Comparison of ENCODE assay signal across 8 mouse cellular contexts in the genomic region with DNA sequence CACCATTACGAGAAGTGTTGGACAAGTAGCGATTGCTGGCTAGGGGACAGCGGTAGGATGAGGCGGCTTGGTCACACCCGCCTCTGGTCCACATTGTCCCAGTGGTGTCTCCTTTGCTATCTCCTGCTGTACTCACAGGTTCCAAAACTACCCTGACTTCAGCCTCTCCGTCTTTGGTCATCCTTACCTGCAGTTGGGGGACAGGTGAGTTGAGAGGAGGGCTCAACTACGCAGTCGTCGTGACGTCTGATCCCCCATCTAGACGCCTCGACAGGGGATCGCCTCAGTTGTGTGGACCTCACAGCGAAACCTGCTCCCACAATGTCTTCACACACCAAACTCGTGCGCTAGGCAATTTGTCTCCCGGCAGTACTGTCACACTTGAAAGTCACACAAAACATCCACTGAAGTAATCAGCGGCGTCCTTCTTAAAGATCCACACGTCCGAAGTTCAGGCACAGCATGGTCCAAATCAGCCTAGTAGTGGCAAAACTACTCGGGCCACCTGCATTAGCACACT. TPM values are rescaled to one million over a fixed set of nuclear protein-coding genes. Genes with fewer than 3 reads are reported as not detected.
DNase-seq lines count a peak whose midpoint lies in the region; ATAC-seq lines count a peak whose summit lies in the region.

No protein-coding gene starts in this region.

- WGBS in kidney, embryonic 16.5 days = 3% methylated on average over 22 of the region's 22 CpGs
- WGBS in embryonic facial prominence, embryonic 12.5 days = 5% methylated on average over 22 of the region's 22 CpGs
- 5% methylated on average over 22 of the region's 22 CpGs for WGBS in hindbrain, embryonic 16.5 days
- 4% methylated on average over 22 of the region's 22 CpGs for WGBS in midbrain, embryonic 15.5 days

- DNase-seq in kidney, postnatal 25 days = no peak
- no peak for DNase-seq in frontal cortex, postnatal 14 days (ENCODE audit: low spot score in 2 of 2)
- no peak for DNase-seq in spleen, adult 18-20 months
- DNase-seq in testis, postnatal 14 days (ENCODE audit: low spot score) = no peak

- H3K27ac ChIP-seq in kidney, embryonic 16.5 days (ENCODE audit: low read length) = no peak overlapping the region
- no peak overlapping the region for H3K27ac ChIP-seq in embryonic facial prominence, embryonic 12.5 days
- no peak overlapping the region for H3K27ac ChIP-seq in hindbrain, embryonic 16.5 days (ENCODE audit: low read depth, low read length)
- H3K27ac ChIP-seq in midbrain, embryonic 15.5 days = no peak overlapping the region

- no peak for ATAC-seq in kidney, embryonic 16.5 days (ENCODE audit: low FRiP score, low TSS enrichment)
- no peak for ATAC-seq in embryonic facial prominence, embryonic 12.5 days (ENCODE audit: insufficient number of reproducible peaks, insufficient read depth, low FRiP score, low TSS enrichment)
- no peak for ATAC-seq in hindbrain, embryonic 16.5 days
- no peak for ATAC-seq in midbrain, embryonic 15.5 days (replicated peaks)

- H3K4me1 ChIP-seq in kidney, embryonic 16.5 days (ENCODE audit: insufficient read depth, low read length) = peaks cover 10% of the 10 kb centered on the region
- H3K4me1 ChIP-seq in embryonic facial prominence, embryonic 12.5 days = peaks cover 6% of the 10 kb centered on the region; the same call in 1 of the 2 replicates
- peaks cover 13% of the 10 kb centered on the region for H3K4me1 ChIP-seq in hindbrain, embryonic 16.5 days (ENCODE audit: control insufficient read depth, insufficient read depth, low read depth, low read length)
- H3K4me1 ChIP-seq in midbrain, embryonic 15.5 days = peaks cover 26% of the 10 kb centered on the region

- peak overlapping the region; percentile 74 for H3K4me2 ChIP-seq in kidney, embryonic 16.5 days (replicated peaks; ENCODE audit: low read depth, low read length)
- peak overlapping the region; percentile 69 for H3K4me2 ChIP-seq in embryonic facial prominence, embryonic 12.5 days (replicated peaks)
- H3K4me2 ChIP-seq in hindbrain, embryonic 16.5 days (ENCODE audit: low read length) = peak overlapping the region; percentile 81
- H3K4me2 ChIP-seq in midbrain, embryonic 15.5 days = peak overlapping the region; percentile 56

- peak overlapping the region; percentile 54 for H3K9ac ChIP-seq in kidney, embryonic 16.5 days (replicated peaks; ENCODE audit: low read length)
- peak overlapping the region; percentile 27; the same call in 1 of the 2 replicates for H3K9ac ChIP-seq in embryonic facial prominence, embryonic 12.5 days
- H3K9ac ChIP-seq in hindbrain, embryonic 16.5 days (ENCODE audit: low read depth, low read length) = peak overlapping the region; percentile 25; the same call in 1 of the 2 replicates
- 0 out of 2 replicates have a peak overlapping the region, but pooled peaks have one; percentile 2 for H3K9ac ChIP-seq in midbrain, embryonic 15.5 days

- no peaks in the 10 kb centered on the region for H3K9me3 ChIP-seq in kidney, embryonic 16.5 days (ENCODE audit: low read length)
- H3K9me3 ChIP-seq in embryonic facial prominence, embryonic 12.5 days = no peaks in the 10 kb centered on the region
- no peaks in the 10 kb centered on the region for H3K9me3 ChIP-seq in hindbrain, embryonic 16.5 days (ENCODE audit: control insufficient read depth, low read length)
- no peaks in the 10 kb centered on the region for H3K9me3 ChIP-seq in midbrain, embryonic 15.5 days

- peaks cover 6% of the 10 kb centered on the region; the same call in 1 of the 2 replicates for H3K27me3 ChIP-seq in kidney, embryonic 16.5 days (ENCODE audit: insufficient read depth, low read length)
- H3K27me3 ChIP-seq in embryonic facial prominence, embryonic 12.5 days = peaks cover 14% of the 10 kb centered on the region
- H3K27me3 ChIP-seq in hindbrain, embryonic 16.5 days (replicated peaks; ENCODE audit: control insufficient read depth, insufficient read depth, low read length) = peaks cover 7% of the 10 kb centered on the region; the same call in 1 of the 2 replicates
- H3K27me3 ChIP-seq in midbrain, embryonic 15.5 days (replicated peaks) = peaks cover 26% of the 10 kb centered on the region

- H3K36me3 ChIP-seq in kidney, embryonic 16.5 days (ENCODE audit: insufficient read depth, low read length) = no peaks in the 10 kb centered on the region
- no peaks in the 10 kb centered on the region for H3K36me3 ChIP-seq in embryonic facial prominence, embryonic 12.5 days
- no peaks in the 10 kb centered on the region for H3K36me3 ChIP-seq in hindbrain, embryonic 16.5 days (ENCODE audit: control insufficient read depth, insufficient read depth, low read length)
- H3K36me3 ChIP-seq in midbrain, embryonic 15.5 days (replicated peaks) = no peaks in the 10 kb centered on the region

- peak overlapping the region; percentile 52 for H3K4me3 ChIP-seq in kidney, embryonic 16.5 days (ENCODE audit: low read length)
- H3K4me3 ChIP-seq in embryonic facial prominence, embryonic 12.5 days = peak overlapping the region; percentile 42
- peak overlapping the region; percentile 43 for H3K4me3 ChIP-seq in hindbrain, embryonic 16.5 days (ENCODE audit: low read length)
- H3K4me3 ChIP-seq in midbrain, embryonic 15.5 days = peak overlapping the region; percentile 35

RNA-seq across cellular contexts. Expression of gene Trim7, which starts 1.6 kb away (rescaled TPM):
- 4.4 and 4.8 TPM in 2 replicates for polyA plus RNA-seq in kidney, embryonic 16.5 days (2015; fragmentation: Nextera tagmentation; extraction: Ambion mirVana)
- 0.65 and 1.5 TPM in 2 replicates for polyA plus RNA-seq in embryonic facial prominence, embryonic 12.5 days (2016; fragmentation: Nextera tagmentation; extraction: Ambion mirVana)
- polyA plus RNA-seq in hindbrain, embryonic 16.5 days (2015; fragmentation: Nextera tagmentation; extraction: Ambion mirVana) = 1.7 and 2.7 TPM in 2 replicates
- 2.3 and 2.6 TPM in 2 replicates for polyA plus RNA-seq in midbrain, embryonic 15.5 days (2015; fragmentation: Nextera tagmentation; extraction: Ambion mirVana)

RNA-seq across cellular contexts. Expression of gene Gm12184, which starts 2.1 kb away (rescaled TPM):
- 0.86 and 1.2 TPM in 2 replicates for polyA plus RNA-seq in kidney, embryonic 16.5 days (2015; fragmentation: Nextera tagmentation; extraction: Ambion mirVana)
- polyA plus RNA-seq in embryonic facial prominence, embryonic 12.5 days (2016; fragmentation: Nextera tagmentation; extraction: Ambion mirVana) = 6.9 and 7.0 TPM in 2 replicates
- 1.1 and 2.3 TPM in 2 replicates for polyA plus RNA-seq in hindbrain, embryonic 16.5 days (2015; fragmentation: Nextera tagmentation; extraction: Ambion mirVana)
- 2.6 and 4.0 TPM in 2 replicates for polyA plus RNA-seq in midbrain, embryonic 15.5 days (2015; fragmentation: Nextera tagmentation; extraction: Ambion mirVana)

RNA-seq across cellular contexts. Expression of gene Trim41, which starts 7.2 kb away (rescaled TPM):
- polyA plus RNA-seq in kidney, embryonic 16.5 days (2015; fragmentation: Nextera tagmentation; extraction: Ambion mirVana) = 7.1 and 7.2 TPM in 2 replicates
- 6.7 and 7.1 TPM in 2 replicates for polyA plus RNA-seq in embryonic facial prominence, embryonic 12.5 days (2016; fragmentation: Nextera tagmentation; extraction: Ambion mirVana)
- 6.5 and 7.1 TPM in 2 replicates for polyA plus RNA-seq in hindbrain, embryonic 16.5 days (2015; fragmentation: Nextera tagmentation; extraction: Ambion mirVana)
- 7.3 and 7.9 TPM in 2 replicates for polyA plus RNA-seq in midbrain, embryonic 15.5 days (2015; fragmentation: Nextera tagmentation; extraction: Ambion mirVana)

RNA-seq across cellular contexts. Expression of gene Rack1, which starts 24.2 kb away (rescaled TPM):
- 712 and 779 TPM in 2 replicates for polyA plus RNA-seq in kidney, embryonic 16.5 days (2015; fragmentation: Nextera tagmentation; extraction: Ambion mirVana)
- 660 and 665 TPM in 2 replicates for polyA plus RNA-seq in embryonic facial prominence, embryonic 12.5 days (2016; fragmentation: Nextera tagmentation; extraction: Ambion mirVana)
- 343 and 349 TPM in 2 replicates for polyA plus RNA-seq in hindbrain, embryonic 16.5 days (2015; fragmentation: Nextera tagmentation; extraction: Ambion mirVana)
- 365 and 382 TPM in 2 replicates for polyA plus RNA-seq in midbrain, embryonic 15.5 days (2015; fragmentation: Nextera tagmentation; extraction: Ambion mirVana)

RNA-seq across cellular contexts. Expression of gene Irgm1, which starts 47.1 kb away (rescaled TPM):
- 17.0 and 18.3 TPM in 2 replicates for polyA plus RNA-seq in kidney, embryonic 16.5 days (2015; fragmentation: Nextera tagmentation; extraction: Ambion mirVana)
- polyA plus RNA-seq in embryonic facial prominence, embryonic 12.5 days (2016; fragmentation: Nextera tagmentation; extraction: Ambion mirVana) = 3.4 and 3.5 TPM in 2 replicates
- 3.6 and 5.4 TPM in 2 replicates for polyA plus RNA-seq in hindbrain, embryonic 16.5 days (2015; fragmentation: Nextera tagmentation; extraction: Ambion mirVana)
- 2.3 and 4.6 TPM in 2 replicates for polyA plus RNA-seq in midbrain, embryonic 15.5 days (2015; fragmentation: Nextera tagmentation; extraction: Ambion mirVana)

Comparison
In these comparisons a context has a peak if more than half of its experiments do, and no peak if none do; other contexts are left out.
1. H3K9ac ChIP-seq: peak in every context shown above with its lines; median percentile 54 in kidney, embryonic 16.5 days; 27 in embryonic facial prominence, embryonic 12.5 days; 25 in hindbrain, embryonic 16.5 days; 2 in midbrain, embryonic 15.5 days.